Mouse (Mus musculus): Measurements from ENCODE around the gene Tnni3k. TPM values are rescaled to one million over a fixed set of nuclear protein-coding genes. Genes with fewer than 3 reads are reported as not detected.

The Tnni3k gene
- polyA plus RNA-seq, 1 experiment: 0.47 TPM

- Histone ChIP-seq H3K36me3 (ENCODE audit: control insufficient read depth, insufficient read depth) (no peaks in the 10 kb centered on the region), H3K79me2 (ENCODE audit: control insufficient read depth, insufficient read depth) (no peaks in the 10 kb centered on the region), H3K27me3 (ENCODE audit: control insufficient read depth, insufficient read depth, insufficient read length) (no peaks in the 10 kb centered on the region), H3K4me3 (no peak overlapping the region), H3ac (ENCODE audit: control insufficient read depth, insufficient read length) (no peak overlapping the region), H3K4me2 (ENCODE audit: low read depth) (no peak overlapping the region)
- TF ChIP-seq CEBPB (IDR thresholded peaks at IDR 0.05; ENCODE audit: insufficient read depth, poor library complexity, severe bottlenecking): no peak
Measured at GRCm38 (mm10) chr3:154815606-154816005, 239.6 kb downstream of the Tnni3k start.

GRCm38 (mm10) chr3:154812893-154813292, 242.3 kb downstream of the Tnni3k start:
- Histone ChIP-seq H3ac (ENCODE audit: control insufficient read depth, insufficient read length) (no peak overlapping the region), H3K79me2 (ENCODE audit: control insufficient read depth, insufficient read depth) (no peaks in the 10 kb centered on the region), H3K27me3 (ENCODE audit: control insufficient read depth, insufficient read depth, insufficient read length) (no peaks in the 10 kb centered on the region), H3K36me3 (ENCODE audit: control insufficient read depth, insufficient read depth) (no peaks in the 10 kb centered on the region), H3K4me3 (no peak overlapping the region), H3K4me2 (ENCODE audit: low read depth) (no peak overlapping the region)
- no peak for TF ChIP-seq TCF12 (IDR thresholded peaks at IDR 0.05; ENCODE audit: insufficient read depth, poor library complexity, severe bottlenecking)

GRCm38 (mm10) chr3:154811833-154812232, 243.4 kb downstream of the Tnni3k start:
- H3K4me2 ChIP-seq (ENCODE audit: low read depth): no peak overlapping the region
- no peaks in the 10 kb centered on the region for H3K36me3 ChIP-seq (ENCODE audit: control insufficient read depth, insufficient read depth)
- no peak overlapping the region for H3K4me3 ChIP-seq
- H3ac ChIP-seq (ENCODE audit: control insufficient read depth, insufficient read length): no peak overlapping the region
- no peaks in the 10 kb centered on the region for H3K27me3 ChIP-seq (ENCODE audit: control insufficient read depth, insufficient read depth, insufficient read length)
- TF ChIP-seq POLR2A (IDR thresholded peaks at IDR 0.05; ENCODE audit: insufficient read length, low read depth) (no peak), REST (IDR thresholded peaks at IDR 0.05; ENCODE audit: insufficient read depth, insufficient read length) (peak; percentile 70)
- H3K79me2 ChIP-seq (ENCODE audit: control insufficient read depth, insufficient read depth): no peaks in the 10 kb centered on the region

- no peaks in the 10 kb centered on the region for H3K36me3 ChIP-seq (ENCODE audit: control insufficient read depth, insufficient read depth)
- H3ac ChIP-seq (ENCODE audit: control insufficient read depth, insufficient read length): no peak overlapping the region
- no peak overlapping the region for H3K4me3 ChIP-seq
- no peak overlapping the region for H3K4me2 ChIP-seq (ENCODE audit: low read depth)
- no peaks in the 10 kb centered on the region for H3K27me3 ChIP-seq (ENCODE audit: control insufficient read depth, insufficient read depth, insufficient read length)
- TF ChIP-seq TCF3 (IDR thresholded peaks at IDR 0.05; ENCODE audit: insufficient read length, low read depth): no peak
- no peak for TF ChIP-seq TCF12 (IDR thresholded peaks at IDR 0.05; ENCODE audit: insufficient read depth, poor library complexity, severe bottlenecking)
- TF ChIP-seq POLR2AphosphoS2 (IDR thresholded peaks at IDR 0.05; ENCODE audit: insufficient read length, low read depth): no peak
- no peak for TF ChIP-seq MAX (IDR thresholded peaks at IDR 0.05; ENCODE audit: low read depth)
- TF ChIP-seq E2F4 (IDR thresholded peaks at IDR 0.05; ENCODE audit: insufficient read depth): no peak
- TF ChIP-seq USF1 (IDR thresholded peaks at IDR 0.05; ENCODE audit: low read depth): no peak
- no peak for TF ChIP-seq MYOD1 (IDR thresholded peaks at IDR 0.05; ENCODE audit: control insufficient read depth in 1 of 3, insufficient read length in 2 of 3, low read depth in 2 of 3)
- no peak for TF ChIP-seq CEBPB (IDR thresholded peaks at IDR 0.05; ENCODE audit: insufficient read depth, poor library complexity, severe bottlenecking)
- no peak for TF ChIP-seq MYOG (IDR thresholded peaks at IDR 0.05; ENCODE audit: control insufficient read depth in 1 of 3, insufficient read depth in 1 of 3, insufficient read length in 2 of 3, low read depth in 2 of 3)
- H3K79me2 ChIP-seq (ENCODE audit: control insufficient read depth, insufficient read depth): no peaks in the 10 kb centered on the region
Measured at GRCm38 (mm10) chr3:154811281-154811680, 243.9 kb downstream of the Tnni3k start.

- Histone ChIP-seq H3K4me2 (ENCODE audit: low read depth) (no peak overlapping the region), H3K4me3 (no peak overlapping the region), H3ac (ENCODE audit: control insufficient read depth, insufficient read length) (no peak overlapping the region), H3K36me3 (ENCODE audit: control insufficient read depth, insufficient read depth) (no peaks in the 10 kb centered on the region), H3K79me2 (ENCODE audit: control insufficient read depth, insufficient read depth) (no peaks in the 10 kb centered on the region), H3K27me3 (ENCODE audit: control insufficient read depth, insufficient read depth, insufficient read length) (no peaks in the 10 kb centered on the region)
- TF ChIP-seq MYOG (IDR thresholded peaks at IDR 0.05; ENCODE audit: control insufficient read depth in 1 of 3, insufficient read depth in 1 of 3, insufficient read length in 2 of 3, low read depth in 2 of 3) (no peak), SRF (IDR thresholded peaks at IDR 0.05; ENCODE audit: control insufficient read depth, insufficient read length, low read depth) (no peak), E2F4 (IDR thresholded peaks at IDR 0.05; ENCODE audit: insufficient read depth) (no peak), REST (IDR thresholded peaks at IDR 0.05; ENCODE audit: insufficient read depth, insufficient read length) (no peak), POLR2AphosphoS2 (IDR thresholded peaks at IDR 0.05; ENCODE audit: insufficient read length, low read depth) (no peak)
Measured at GRCm38 (mm10) chr3:154810273-154810870, 244.8 kb downstream of the Tnni3k start.

GRCm38 (mm10) chr3:154806626-154807025, 248.6 kb downstream of the Tnni3k start:
- peak overlapping the region; percentile 34 for H3K4me2 ChIP-seq (ENCODE audit: low read depth)
- TF ChIP-seq USF1 (IDR thresholded peaks at IDR 0.05; ENCODE audit: low read depth) (no peak), POLR2A (IDR thresholded peaks at IDR 0.05; ENCODE audit: insufficient read length, low read depth) (no peak), TCF3 (IDR thresholded peaks at IDR 0.05; ENCODE audit: insufficient read length, low read depth) (no peak), MYOG (IDR thresholded peaks at IDR 0.05; ENCODE audit: control insufficient read depth in 1 of 3, insufficient read depth in 1 of 3, insufficient read length in 2 of 3, low read depth in 2 of 3) (peak in 2 of 3 experiments; percentile 42), MYOD1 (IDR thresholded peaks at IDR 0.05; ENCODE audit: control insufficient read depth in 1 of 3, insufficient read length in 2 of 3, low read depth in 2 of 3) (peak in 2 of 3 experiments; percentile 29 to 62)
- H3ac ChIP-seq (ENCODE audit: control insufficient read depth, insufficient read length): no peak overlapping the region
- no peaks in the 10 kb centered on the region for H3K36me3 ChIP-seq (ENCODE audit: control insufficient read depth, insufficient read depth)
- H3K4me3 ChIP-seq: no peak overlapping the region
- no peaks in the 10 kb centered on the region for H3K79me2 ChIP-seq (ENCODE audit: control insufficient read depth, insufficient read depth)
- no peaks in the 10 kb centered on the region for H3K27me3 ChIP-seq (ENCODE audit: control insufficient read depth, insufficient read depth, insufficient read length)

Data from myocyte (in vitro differentiated cells).